Mouse (Mus musculus) embryonic facial prominence, embryonic 10.5 days (tissue): ENCODE data around the gene Irx4. TPM values are rescaled to one million over a fixed set of nuclear protein-coding genes. Genes with fewer than 3 reads are reported as not detected.

Source experiments
- DNase-seq: peaks from one replicate; pipeline ENCODE4 v3.0.0-alpha.2; 2017; ENCODE audit warnings: low spot score
- H3K27ac ChIP-seq: fragments of 300-500 bp; sonication (generic); replicated peaks from 2 replicates; pipeline ENCODE4 v1.5.1; 2016; ENCODE audit warnings: mild to moderate bottlenecking
- H3K27me3 ChIP-seq: fragments of 300-500 bp; sonication (generic); replicated peaks from 2 replicates; pipeline ENCODE4 v1.6.1; 2016; ENCODE audit warnings: low read depth, mild to moderate bottlenecking; ENCODE audit not compliant: poor library complexity, severe bottlenecking
- H3K36me3 ChIP-seq: fragments of 300-500 bp; sonication (generic); replicated peaks from 2 replicates; pipeline ENCODE4 v1.6.1; 2016; ENCODE audit warnings: mild to moderate bottlenecking, moderate library complexity
- H3K4me1 ChIP-seq: fragments of 300-500 bp; sonication (generic); 2 replicates; pipeline ENCODE4 v1.6.1; 2016
- H3K4me3 ChIP-seq: fragments of 300-500 bp; sonication (generic); 2 replicates; pipeline ENCODE4 v1.5.1; 2016; ENCODE audit warnings: mild to moderate bottlenecking, moderate library complexity
- H3K9me3 ChIP-seq: fragments of 300-500 bp; sonication (generic); 2 replicates; pipeline ENCODE4 v1.6.1; 2016; ENCODE audit warnings: mild to moderate bottlenecking
- WGBS: fragments of 180-500 bp; shearing (Covaris S2); methylation state at CpG from one replicate; pipeline ENCODE4 v1.1.7; 2016; 5-methylcytosine and 5-hydroxymethylcytosine counted together
- polyA plus RNA-seq: library from polyadenylated mRNA; unstranded; fragments of >200 nt; fragmentation: Nextera tagmentation; extraction: Ambion mirVana; gene quantifications from 2 replicates; pipeline ENCODE4 v1.2.1, GENCODE M21; 2016

The Irx4 gene
- polyA plus RNA-seq, 1 experiment from 2014 or later = 3.8 TPM

DNA sequence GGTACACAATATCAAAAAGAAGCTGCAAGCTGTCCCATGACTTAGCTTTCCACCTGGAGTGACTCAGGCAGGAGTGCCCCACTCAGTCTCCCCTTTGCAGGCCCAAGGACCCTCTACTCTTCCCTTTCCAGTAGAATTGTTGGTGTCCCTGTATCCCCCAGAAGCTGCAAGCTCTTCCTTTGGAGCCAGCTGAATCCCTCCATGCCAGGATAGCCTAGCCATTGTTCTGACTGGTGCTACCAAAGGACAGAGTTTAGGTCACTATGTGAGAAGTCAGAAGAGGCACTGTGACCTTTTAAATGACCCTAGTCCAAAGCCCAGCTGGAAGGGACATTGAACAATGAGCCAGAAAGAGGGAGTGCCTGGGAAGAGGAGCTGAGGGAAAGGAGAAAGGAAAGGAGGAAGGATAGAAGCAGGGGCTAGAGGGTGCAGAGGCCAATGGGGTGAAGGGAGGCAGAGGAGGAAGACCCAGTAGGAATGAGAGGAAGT lies 12.6 kb downstream of the Irx4 start:
- H3K9me3 ChIP-seq = no peaks in the 10 kb centered on the region
- no peak overlapping the region for H3K4me3 ChIP-seq
- H3K27me3 ChIP-seq = peaks cover 88% of the 10 kb centered on the region
- peaks cover 36% of the 10 kb centered on the region for H3K4me1 ChIP-seq
- H3K36me3 ChIP-seq = no peaks in the 10 kb centered on the region
- no peak for DNase-seq
- no peak overlapping the region for H3K27ac ChIP-seq

DNA sequence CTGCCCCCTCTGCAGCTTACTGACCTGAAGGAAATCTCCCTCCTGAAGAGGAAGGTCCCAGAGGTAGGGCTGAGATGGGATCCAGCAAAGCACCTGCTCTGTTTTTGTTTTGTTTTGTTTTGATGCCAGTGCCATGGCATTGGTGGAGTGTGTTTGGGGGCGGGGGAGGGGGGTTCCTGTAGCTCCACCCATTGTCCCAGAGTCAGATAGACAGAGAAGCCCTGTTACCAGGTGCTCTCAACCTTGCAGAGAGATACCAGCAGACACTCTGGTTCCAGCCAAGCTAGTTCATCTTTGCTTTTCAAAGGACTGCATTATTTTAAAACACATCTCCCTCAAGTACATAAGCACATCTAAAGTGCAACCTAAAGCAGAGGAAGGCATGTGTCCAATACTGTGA lies 13.3 kb downstream of the Irx4 start:
- no peak overlapping the region for H3K27ac ChIP-seq
- 27% methylated on average over 1 of the region's 1 CpGs for WGBS
- no peaks in the 10 kb centered on the region for H3K9me3 ChIP-seq
- no peaks in the 10 kb centered on the region for H3K36me3 ChIP-seq
- no peak overlapping the region for H3K4me3 ChIP-seq
- DNase-seq = no peak
- peaks cover 81% of the 10 kb centered on the region for H3K27me3 ChIP-seq
- H3K4me1 ChIP-seq = peaks cover 32% of the 10 kb centered on the region

DNA sequence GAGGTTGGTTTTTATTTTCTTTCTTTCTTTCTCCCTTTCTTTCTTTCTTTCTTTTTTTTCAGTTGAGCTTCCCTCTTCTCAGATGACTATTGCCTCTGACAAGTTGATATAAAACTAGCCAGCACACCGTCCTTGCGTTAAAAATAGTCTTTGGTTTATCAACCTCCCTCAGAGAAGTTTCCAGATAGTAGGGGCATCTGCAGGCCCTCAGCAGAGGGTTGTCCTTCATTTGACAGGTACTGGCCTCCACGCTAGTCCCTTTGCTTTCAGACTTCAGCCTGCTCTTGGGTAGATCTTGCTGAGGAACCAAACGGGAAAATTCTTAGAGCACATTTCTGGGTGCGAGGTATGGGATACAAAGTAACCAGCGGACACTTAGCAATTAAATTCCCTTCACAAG lies 17.1 kb downstream of the Irx4 start:
- DNase-seq = no peak
- no peaks in the 10 kb centered on the region for H3K9me3 ChIP-seq
- 85% methylated on average over 6 of the region's 6 CpGs for WGBS
- no peaks in the 10 kb centered on the region for H3K36me3 ChIP-seq
- H3K4me3 ChIP-seq = no peak overlapping the region
- peaks cover 13% of the 10 kb centered on the region; the same call in 1 of the 2 replicates for H3K4me1 ChIP-seq
- H3K27me3 ChIP-seq = peaks cover 43% of the 10 kb centered on the region
- no peak overlapping the region for H3K27ac ChIP-seq

DNA sequence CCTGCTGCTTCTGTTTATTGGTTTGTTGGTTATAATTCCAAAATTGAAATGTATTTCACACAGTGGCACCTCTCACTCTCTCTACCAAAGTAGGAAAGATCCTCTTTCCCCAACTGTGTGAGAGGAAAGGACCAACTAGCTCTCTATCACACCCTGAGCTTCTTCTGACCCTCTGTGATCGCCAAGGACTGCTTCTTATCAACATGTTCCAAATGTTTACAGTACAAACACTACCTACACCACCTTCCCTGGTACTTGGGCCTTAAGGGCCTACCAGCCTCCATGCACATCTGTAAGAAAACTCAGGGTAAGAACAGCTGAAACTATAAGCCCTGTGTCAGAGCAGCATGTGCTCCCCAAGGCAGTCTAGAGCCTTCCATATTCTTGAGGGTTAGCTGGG lies 17.5 kb downstream of the Irx4 start:
- DNase-seq = no peak
- WGBS = 67% methylated on average over 1 of the region's 1 CpGs
- Histone ChIP-seq H3K9me3 (no peaks in the 10 kb centered on the region), H3K4me3 (no peak overlapping the region), H3K36me3 (no peaks in the 10 kb centered on the region), H3K27me3 (peaks cover 38% of the 10 kb centered on the region), H3K4me1 (peaks cover 8% of the 10 kb centered on the region; the same call in 1 of the 2 replicates), H3K27ac (no peak overlapping the region)

DNA sequence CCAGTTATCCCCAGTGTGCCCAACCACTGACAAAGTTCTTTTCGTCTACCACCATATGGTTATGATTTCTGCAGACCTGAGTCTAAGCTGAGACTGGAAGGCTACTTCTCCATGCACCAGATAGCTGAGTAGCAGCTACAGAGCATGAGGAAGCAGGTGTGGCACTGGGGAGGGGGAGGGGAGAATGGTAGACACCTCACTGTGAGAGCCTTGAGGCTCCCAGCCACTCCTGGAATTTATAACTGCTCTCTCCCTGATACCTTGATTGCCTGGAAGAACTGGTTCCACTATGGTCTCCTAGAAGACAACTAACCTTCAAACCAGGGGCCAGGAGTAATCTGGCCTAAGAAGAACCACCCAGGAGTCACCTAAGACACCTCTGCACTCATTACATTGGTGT lies 18.9 kb downstream of the Irx4 start:
- Histone ChIP-seq H3K4me3 (no peak overlapping the region), H3K27me3 (peaks cover 24% of the 10 kb centered on the region), H3K9me3 (no peaks in the 10 kb centered on the region), H3K36me3 (no peaks in the 10 kb centered on the region), H3K4me1 (peaks cover 5% of the 10 kb centered on the region; the same call in 1 of the 2 replicates), H3K27ac (no peak overlapping the region)
- no peak for DNase-seq
- 60% methylated on average over 1 of the region's 1 CpGs for WGBS

DNA sequence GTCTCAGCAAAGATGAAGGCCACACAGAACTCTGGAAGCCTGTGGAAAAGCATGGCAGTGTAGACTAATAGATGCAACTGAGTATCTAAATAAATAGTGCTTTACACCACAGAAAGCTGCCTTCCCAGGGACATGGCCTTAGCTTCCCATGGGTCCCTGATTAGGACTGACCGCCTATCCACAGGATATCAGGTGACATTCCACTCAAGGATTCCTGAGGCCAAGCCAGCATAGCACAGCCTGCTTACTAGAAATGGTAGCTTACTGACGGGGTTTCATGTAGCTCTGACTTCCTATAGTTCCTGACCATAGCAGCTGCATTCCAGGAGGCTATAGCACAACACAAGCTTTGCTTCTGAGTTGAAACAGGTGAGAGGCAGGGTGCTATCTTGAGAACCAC lies 22.1 kb downstream of the Irx4 start:
- Histone ChIP-seq H3K4me3 (no peak overlapping the region), H3K36me3 (no peaks in the 10 kb centered on the region), H3K27ac (no peak overlapping the region), H3K4me1 (peaks cover 5% of the 10 kb centered on the region; the same call in 1 of the 2 replicates), H3K9me3 (no peaks in the 10 kb centered on the region), H3K27me3 (no peaks in the 10 kb centered on the region; the same call in 1 of the 2 replicates)
- WGBS = 59% methylated on average over 2 of the region's 2 CpGs
- DNase-seq = no peak

DNA sequence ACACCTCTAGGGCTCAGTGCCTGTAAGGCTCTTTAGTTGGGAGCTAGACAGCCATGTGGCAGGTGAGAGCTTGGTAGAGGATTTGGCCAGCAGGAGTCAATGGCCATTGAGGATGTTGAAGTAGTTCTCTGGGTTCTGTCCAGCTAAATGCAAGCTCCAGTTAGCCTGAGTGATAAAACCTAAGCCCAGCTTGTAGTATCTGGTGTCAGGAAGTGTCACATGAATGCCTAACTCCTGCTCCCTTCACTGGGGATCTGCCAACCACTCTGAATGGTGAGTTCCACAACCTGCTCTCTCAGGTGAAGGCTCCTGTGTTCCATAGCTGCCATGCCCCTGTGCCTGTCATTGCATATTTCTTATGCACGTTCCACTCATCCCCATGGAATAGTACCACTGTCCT lies 23.3 kb downstream of the Irx4 start:
- Histone ChIP-seq H3K36me3 (no peaks in the 10 kb centered on the region), H3K27ac (no peak overlapping the region), H3K9me3 (no peaks in the 10 kb centered on the region), H3K4me3 (no peak overlapping the region), H3K4me1 (peaks cover 5% of the 10 kb centered on the region; the same call in 1 of the 2 replicates), H3K27me3 (no peaks in the 10 kb centered on the region; the same call in 1 of the 2 replicates)
- DNase-seq = no peak
- WGBS = 86% methylated on average over 1 of the region's 1 CpGs

DNA sequence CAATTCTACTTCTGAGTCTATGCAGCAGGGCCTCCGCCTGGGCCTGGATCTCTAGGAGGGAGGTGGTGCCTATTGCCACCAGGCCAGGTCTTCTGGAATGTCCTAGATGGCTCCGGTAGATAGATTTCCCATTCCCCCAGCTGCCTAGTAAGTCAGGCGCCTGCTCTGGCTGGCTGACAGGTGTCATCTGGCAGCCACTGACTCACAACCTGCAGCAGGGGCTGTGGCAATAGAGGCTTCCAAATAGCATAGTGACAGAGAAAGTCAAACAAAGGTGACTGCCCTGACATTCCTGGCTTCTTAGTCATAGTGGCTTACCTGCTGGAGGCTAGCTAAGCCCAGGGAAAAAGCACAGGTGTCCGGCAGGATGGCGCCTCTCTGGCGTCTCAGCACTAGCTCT lies 29.9 kb downstream of the Irx4 start:
- no peak overlapping the region for H3K4me3 ChIP-seq
- no peaks in the 10 kb centered on the region for H3K9me3 ChIP-seq
- H3K4me1 ChIP-seq = peaks cover 13% of the 10 kb centered on the region
- 0 out of 2 replicates have a peak, but pooled peaks cover 3% of the 10 kb centered on the region for H3K27me3 ChIP-seq
- H3K36me3 ChIP-seq = no peaks in the 10 kb centered on the region
- H3K27ac ChIP-seq = no peak overlapping the region
- WGBS = 86% methylated on average over 6 of the region's 6 CpGs
- no peak for DNase-seq

DNA sequence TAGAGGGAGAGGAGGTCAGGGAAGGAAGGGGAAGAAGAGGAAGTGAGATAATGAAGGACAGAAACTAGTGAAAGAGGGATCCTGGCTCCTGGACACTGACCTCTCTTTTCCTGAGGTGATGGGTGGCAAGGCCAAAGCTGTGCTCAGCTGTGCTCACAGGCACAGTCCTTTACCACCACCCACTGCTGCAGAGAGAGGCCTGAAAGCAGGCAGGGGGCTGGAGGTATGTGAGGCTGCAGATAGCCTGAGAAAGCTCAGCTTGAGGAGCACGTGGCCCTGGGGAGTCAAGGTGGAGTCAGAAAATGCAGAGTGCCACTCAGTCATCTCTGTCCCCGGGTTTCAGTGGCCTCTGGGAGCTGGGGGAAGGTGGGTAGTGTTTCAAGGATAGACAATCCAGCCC lies 30.8 kb downstream of the Irx4 start:
- 45% methylated on average over 2 of the region's 2 CpGs for WGBS
- H3K27ac ChIP-seq = no peak overlapping the region; the same call in 1 of the 2 replicates
- H3K27me3 ChIP-seq = 0 out of 2 replicates have a peak, but pooled peaks cover 3% of the 10 kb centered on the region
- no peak for DNase-seq
- H3K4me3 ChIP-seq = no peak overlapping the region
- no peaks in the 10 kb centered on the region for H3K36me3 ChIP-seq
- no peaks in the 10 kb centered on the region for H3K9me3 ChIP-seq
- H3K4me1 ChIP-seq = peaks cover 13% of the 10 kb centered on the region

DNA sequence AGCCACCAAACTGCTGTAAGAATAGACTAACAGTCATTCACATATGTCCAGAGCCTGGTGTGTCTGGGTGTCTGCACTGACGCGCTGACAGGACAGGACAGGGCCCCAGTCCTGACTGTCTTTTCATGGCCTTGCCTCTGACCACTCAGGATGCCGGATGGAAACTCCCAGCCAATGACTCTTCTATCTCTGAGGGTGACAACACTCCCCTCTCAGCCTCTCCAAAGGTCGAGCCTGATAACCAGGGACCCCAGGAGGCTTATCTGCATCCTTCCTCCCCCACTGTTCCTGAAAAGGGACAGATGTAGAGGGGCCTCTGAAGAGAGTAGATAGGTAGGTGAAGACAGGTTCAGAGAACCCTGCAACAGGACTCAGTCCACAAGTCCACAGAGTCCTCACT lies 38.4 kb downstream of the Irx4 start:
- no peak for DNase-seq
- H3K9me3 ChIP-seq = no peaks in the 10 kb centered on the region
- H3K27me3 ChIP-seq = 0 out of 2 replicates have a peak, but pooled peaks cover 5% of the 10 kb centered on the region
- no peaks in the 10 kb centered on the region for H3K36me3 ChIP-seq
- no peak overlapping the region for H3K27ac ChIP-seq
- H3K4me3 ChIP-seq = no peak overlapping the region
- no peaks in the 10 kb centered on the region for H3K4me1 ChIP-seq
- WGBS = 69% methylated on average over 4 of the region's 4 CpGs

DNA sequence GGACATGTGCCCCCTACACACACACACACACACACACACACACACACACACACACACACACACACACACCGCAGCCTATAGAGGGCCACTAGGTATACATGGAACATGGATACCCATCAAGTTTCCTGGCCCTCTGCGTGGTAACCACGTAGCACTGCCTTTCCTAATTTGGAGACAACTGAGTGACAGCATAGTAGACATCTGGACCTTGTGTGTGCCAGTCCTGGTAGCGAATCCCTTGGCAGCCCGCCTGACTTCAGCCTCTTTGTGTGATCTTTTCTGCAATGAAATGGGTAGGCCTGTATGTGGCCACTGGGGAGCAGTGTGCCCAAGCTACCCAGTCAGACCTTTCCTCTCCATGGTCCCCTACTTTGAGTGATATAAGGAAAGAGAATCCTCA lies 39.0 kb downstream of the Irx4 start:
- 90% methylated on average over 5 of the region's 5 CpGs for WGBS
- Histone ChIP-seq H3K4me3 (no peak overlapping the region), H3K27ac (no peak overlapping the region), H3K4me1 (no peaks in the 10 kb centered on the region), H3K27me3 (peaks cover 9% of the 10 kb centered on the region; the same call in 1 of the 2 replicates), H3K36me3 (no peaks in the 10 kb centered on the region), H3K9me3 (no peaks in the 10 kb centered on the region)
- DNase-seq = no peak

DNA sequence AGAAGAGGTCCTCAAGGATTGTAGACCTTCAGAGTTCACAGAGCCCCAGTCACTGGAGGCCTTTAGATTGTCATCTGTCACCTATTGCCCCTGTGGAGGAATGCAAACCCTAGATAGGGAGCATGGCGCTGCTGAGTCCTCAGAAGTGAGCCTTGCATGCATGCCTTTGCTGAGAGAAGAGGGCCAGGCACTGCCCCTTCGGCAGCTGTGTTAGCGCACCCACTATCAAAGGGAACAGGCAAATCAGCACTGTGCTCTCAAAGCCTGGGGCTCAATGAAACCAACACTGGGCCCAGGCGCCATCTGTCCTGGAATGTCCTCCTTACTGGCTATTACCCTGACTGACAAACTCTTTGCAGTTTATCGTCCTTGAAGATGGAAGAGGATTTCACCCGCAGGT lies 44.5 kb downstream of the Irx4 start:
- no peak overlapping the region for H3K4me3 ChIP-seq
- peak; percentile 17 for DNase-seq
- peaks cover 11% of the 10 kb centered on the region; the same call in 1 of the 2 replicates for H3K4me1 ChIP-seq
- peaks cover 37% of the 10 kb centered on the region for H3K27me3 ChIP-seq
- 58% methylated on average over 6 of the region's 6 CpGs for WGBS
- no peak overlapping the region for H3K27ac ChIP-seq
- H3K9me3 ChIP-seq = no peaks in the 10 kb centered on the region
- no peaks in the 10 kb centered on the region for H3K36me3 ChIP-seq

DNA sequence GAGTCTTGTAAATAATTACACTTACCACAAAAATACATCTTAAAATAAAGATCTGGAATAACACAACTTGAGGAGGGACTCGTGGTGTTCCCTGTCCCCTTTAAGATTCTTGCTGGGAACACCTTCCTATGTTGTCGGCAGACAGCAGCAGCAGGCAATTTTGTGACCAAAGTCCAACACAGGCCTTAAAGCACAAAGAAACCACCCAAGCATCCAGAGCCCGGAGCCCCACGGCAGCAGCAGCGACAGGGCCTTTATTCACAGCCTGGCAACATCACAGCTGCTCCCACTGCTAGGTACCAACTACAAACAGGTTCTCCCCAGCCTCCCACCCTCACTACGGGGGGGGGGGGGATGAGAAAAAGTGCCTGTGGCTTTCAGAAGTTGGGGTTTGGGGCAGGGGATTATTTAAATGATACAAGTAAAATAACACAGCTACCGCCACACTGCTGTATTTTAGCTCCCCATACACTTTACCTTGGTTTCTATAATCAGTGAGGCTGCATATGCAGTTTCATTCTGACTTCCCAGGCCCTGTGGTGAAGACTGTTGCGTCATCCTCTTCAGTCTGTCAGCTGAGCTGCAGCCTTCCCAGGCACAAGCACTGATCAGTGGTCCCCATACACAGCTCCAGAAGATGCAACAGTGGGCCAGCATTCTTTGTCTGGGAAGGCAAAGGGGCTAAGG lies 45.3 kb downstream of the Irx4 start:
- H3K9me3 ChIP-seq = no peaks in the 10 kb centered on the region
- 37% methylated on average over 8 of the region's 8 CpGs for WGBS
- DNase-seq = no peak
- H3K27ac ChIP-seq = no peak overlapping the region
- H3K36me3 ChIP-seq = no peaks in the 10 kb centered on the region
- peaks cover 11% of the 10 kb centered on the region; the same call in 1 of the 2 replicates for H3K4me1 ChIP-seq
- peaks cover 37% of the 10 kb centered on the region for H3K27me3 ChIP-seq
- H3K4me3 ChIP-seq = no peak overlapping the region
